Mouse (Mus musculus) spleen, postnatal 10 days (tissue): ENCODE results near the gene Med9.
"Not testable (repeated sequence)": the region's sequence is repeated elsewhere in the genome, so short reads cannot be mapped to it uniquely, and the experiment has no call there.

Experiments
- DNase-seq, 2 experiments: peaks; one replicate each; pipeline ENCODE4 v3.0.0; 2021 to 2022; ENCODE audit warnings: low spot score in 2 of 2

Gene Med9

DNA sequence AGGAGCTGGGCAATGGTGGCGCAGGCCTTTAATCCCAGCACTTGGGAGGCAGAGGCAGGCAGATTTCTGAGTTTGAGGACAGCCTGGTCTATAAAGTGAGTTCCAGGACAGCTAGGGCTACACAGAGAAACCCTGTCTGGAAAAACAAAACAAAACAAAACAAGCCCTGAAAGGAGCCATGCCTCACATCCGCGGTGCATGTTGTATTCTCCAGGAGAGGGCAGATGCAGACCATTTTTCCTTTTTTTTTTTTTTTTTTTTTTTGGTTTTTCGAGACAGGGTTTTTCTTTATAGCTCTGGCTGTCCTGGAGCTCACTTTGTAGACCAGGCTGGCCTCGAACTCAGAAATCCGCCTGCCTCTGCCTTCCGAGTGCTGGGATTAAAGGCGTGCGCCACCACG is 3.2 kb upstream of the Med9 start:
- not testable (repeated sequence) for DNase-seq

- peak in 1 of 2 experiments; percentile 43 for DNase-seq
These were observed 378 bp downstream of the Med9 start for GRCm38 (mm10) chr11:59948401-59948767.

DNA sequence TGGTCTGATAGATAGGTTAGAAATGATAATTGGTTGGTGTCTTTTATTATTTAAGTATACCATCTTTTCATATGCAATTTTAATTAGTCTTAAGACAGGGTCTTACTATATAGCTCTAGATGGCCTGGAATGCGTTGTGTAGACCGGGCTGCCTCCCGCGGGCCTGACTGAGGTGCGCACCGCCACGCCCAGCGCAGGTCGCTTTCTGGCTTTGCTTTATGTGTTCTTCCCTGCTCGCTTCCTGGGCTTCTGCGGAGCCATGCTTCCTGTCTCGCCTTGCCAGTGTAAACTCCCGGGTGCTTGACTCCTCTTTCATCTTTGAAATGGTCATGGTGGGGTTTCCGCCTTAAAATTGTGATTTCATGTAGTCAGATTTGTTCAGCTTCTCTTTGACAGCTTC is 4.9 kb downstream of the Med9 start:
- DNase-seq, result no peak

DNA sequence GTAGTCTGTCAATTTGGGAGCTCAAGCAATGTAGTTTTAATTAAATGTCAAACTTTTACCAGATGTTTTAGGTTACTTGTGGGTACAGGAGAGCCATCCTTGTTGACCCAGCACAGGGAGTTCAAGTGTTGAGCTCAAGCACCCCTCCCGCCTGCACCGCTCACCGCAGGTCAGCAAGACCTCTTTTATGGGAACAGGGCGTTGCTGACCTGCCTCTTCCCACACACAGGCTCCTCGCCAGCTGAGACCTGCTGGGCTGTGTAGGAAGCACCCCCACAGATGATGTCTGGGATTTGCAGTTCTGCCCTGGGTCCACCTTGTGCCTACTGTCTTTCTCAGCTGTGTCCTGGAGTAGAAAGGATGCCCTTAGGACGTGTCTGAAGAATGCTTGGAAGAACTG is 8.7 kb downstream of the Med9 start:
- DNase-seq, result no peak

- no peak for DNase-seq
These were observed 11.4 kb downstream of the Med9 start for GRCm38 (mm10) chr11:59959453-59959852.

DNA sequence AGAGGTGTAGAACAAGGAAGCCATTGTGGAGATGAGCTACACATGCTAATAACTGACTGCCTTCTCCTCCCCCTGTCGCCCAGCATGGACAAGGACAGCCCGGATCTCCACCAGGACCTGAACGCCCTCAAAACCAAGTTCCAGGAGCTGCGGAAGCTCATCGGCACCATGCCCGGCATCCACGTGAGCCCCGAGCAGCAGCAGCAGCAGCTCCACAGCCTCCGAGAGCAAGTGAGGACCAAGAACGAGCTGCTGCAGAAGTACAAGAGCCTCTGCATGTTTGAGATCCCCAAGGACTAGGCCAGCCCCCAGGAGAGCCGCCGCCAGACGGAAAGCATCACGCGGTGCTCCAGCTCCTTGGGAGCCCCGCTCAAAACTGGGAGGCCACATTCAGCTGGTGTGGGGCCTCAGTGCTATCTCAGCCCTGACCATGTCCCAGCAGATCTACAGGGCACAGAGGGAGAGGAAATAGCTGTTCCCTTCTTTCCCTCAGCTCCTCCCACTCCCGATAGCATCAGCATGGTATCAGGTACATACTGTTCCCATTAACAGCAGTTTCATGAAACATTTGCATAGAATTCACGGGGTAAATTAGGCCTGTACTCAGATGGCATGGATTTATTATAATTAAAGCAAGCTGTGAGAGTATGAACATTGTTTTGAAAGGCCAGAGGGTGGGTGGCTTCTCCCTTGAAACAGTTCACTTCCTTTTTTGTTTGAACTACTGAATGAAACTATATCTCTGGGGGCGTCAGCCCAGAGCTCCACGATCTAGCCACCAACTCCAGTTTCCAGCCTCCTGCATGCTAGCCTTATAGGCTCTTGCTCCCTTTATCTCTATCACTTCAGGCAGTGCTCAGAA is 12.7 kb downstream of the Med9 start:
- DNase-seq, result no peak

DNA sequence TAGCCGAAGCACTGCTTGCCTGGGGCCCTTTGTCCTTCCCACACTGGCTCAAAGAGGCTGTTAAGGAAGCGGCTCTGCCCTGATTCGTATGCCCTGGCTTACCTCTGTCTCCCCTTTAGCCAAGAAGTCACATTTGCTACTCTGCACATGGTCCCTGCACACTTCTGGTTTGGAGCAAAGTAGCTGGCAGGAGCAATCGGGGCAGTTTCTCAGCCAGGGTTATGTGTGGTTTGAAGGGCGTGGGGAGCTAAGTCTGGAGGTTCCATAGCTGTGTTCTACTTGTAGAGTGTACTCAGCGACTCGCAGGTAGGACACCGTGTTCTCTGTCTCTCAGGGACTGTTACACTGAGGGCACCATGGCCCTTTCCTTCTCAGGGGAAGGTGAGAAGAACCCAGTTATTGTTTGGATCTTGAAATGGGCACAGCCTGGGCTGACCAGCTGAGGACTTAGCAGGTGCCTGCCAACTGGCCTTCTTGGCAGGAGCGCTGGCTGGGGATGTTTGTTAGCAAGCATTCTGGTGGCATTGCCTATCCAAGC is 13.4 kb downstream of the Med9 start:
- DNase-seq, result no peak

DNA sequence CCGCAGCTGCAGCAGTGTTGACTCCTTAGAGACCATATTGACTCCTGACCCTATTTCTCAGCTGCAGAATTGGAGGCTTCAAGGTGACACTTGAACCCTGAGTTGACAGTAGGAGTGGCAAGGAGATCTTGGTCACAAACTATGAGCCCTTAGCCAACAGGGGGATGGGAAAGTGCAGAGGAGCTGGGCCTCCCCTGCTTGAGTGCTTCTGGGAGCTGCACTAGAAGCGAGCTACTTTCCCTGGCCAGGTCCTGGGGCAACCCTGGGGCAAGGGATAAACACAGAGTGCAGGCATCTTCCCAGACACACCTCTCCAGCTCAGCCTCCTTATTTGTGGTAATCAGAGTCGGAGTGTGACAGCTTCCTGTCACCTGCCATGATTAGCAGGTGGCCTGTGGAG is 14.6 kb downstream of the Med9 start:
- no peak for DNase-seq

- DNase-seq, result peak in 1 of 2 experiments; percentile 31
These were observed 15.6 kb downstream of the Med9 start for GRCm38 (mm10) chr11:59963364-59964162.

GRCm38 (mm10) chr11:59964163-59964758 is 16.3 kb downstream of the Med9 start:
- peak; percentile 33 to 39 for DNase-seq

DNA sequence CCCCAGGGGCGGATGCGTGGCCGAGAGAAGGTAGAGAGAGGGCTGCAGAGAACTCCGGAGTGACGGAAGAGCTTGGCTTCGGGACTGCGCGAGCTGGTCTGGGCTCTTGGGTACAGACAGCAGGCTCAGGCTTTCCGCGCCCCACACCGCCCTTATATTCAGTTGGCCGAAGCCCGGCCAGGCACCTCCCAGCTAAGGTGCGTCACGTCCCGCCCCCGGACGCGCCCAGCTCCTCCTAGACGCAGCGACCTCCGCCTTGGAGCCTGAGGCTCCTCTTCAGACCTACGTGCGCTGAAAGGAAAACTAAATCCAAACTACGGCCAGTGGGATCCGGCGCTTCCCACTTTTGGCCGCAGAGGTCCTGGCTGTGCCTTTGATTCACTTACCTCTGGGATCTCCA is 16.8 kb downstream of the Med9 start, which contains the start of gene Rasd1:
TSS of gene Rasd1 (minus strand) at position 127 of the 400 bp plus-strand sequence.
- DNase-seq, result peak; percentile 62 to 82

DNA sequence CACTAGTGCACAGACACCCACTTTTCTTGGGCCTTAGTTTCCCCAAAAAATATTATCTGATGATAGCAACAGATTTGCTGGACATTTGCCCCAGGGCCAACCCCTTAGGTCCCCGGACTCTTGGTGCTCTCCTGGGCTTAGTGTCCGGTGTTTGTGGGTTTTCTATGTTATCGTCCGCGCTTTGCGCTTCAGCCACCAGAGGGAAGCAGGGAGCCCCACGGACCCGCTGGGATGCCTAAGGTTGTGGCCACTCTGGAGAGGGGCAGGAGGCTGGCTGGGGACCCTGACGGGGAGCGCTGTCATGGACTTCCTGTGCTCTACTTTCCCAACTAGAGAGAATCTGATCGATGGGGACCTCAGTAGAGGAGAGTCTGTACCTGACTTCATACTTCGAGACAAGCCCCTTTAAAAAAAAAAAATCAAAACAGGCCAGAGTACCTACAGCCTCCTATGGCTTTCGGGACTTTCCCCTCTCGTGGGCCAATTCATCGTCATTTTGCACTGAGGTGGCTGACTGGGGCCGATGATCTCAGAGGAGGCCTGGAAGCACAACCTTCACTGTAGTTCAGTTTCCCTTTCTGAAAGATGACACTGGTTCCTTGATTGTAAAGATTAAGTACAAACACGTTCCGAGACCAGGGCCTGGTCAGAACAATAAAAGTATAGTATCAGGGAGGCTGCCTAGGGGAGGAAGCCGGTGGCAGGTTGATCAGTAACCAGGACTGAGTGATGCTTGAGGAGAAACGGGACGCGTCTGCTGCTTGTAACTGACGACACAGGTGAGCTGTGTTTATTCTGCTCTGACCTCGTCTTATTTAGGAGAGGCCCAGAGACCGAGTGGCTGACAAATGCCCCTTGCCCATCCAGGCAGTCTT is 17.5 kb downstream of the Med9 start:
- DNase-seq, result peak; percentile 63 to 81

- DNase-seq, result no peak
These were observed 18.1 kb downstream of the Med9 start for GRCm38 (mm10) chr11:59966102-59966483.

DNA sequence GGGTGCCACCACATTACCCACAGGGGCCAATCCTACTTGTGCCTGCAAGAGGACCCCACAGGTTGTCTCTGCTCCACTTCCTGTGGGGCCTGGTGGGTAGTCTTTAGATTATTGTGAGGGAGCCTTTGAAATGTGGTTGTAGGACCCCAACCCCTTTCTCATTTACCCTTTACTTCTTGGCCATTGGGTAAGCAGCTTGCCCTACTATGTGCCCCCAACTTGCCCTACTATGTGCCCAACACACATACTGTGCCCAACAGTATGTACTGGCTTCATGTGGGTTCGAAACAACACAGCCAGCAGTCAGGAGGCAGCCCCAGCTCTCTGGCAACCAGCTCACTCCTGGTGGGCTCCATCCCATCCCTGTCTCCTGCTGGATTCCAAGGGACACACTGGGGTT is 19.8 kb downstream of the Med9 start:
- no peak for DNase-seq

DNA sequence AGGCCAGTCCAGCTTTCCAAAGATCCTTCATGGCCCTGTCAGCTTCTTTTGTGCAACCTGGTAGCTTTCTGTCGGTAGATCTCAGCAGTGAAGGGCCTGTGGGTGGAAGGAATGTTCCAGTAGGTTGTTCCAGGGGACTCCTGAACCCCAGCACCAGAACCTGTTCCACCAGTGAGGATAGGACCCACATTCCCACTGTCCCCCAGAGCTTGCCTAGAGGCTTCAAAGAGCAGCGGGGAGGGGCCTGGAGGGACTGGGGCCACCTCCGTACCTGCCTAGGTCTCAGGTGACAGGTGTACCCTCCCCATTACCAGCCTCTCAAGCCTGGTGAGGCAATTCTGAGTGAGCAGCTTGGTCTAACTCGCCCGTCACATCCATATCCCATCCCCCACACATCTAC is 22.8 kb downstream of the Med9 start:
- DNase-seq, result no peak

- DNase-seq, result no peak
These were observed 23.7 kb downstream of the Med9 start for GRCm38 (mm10) chr11:59971691-59972090.

DNA sequence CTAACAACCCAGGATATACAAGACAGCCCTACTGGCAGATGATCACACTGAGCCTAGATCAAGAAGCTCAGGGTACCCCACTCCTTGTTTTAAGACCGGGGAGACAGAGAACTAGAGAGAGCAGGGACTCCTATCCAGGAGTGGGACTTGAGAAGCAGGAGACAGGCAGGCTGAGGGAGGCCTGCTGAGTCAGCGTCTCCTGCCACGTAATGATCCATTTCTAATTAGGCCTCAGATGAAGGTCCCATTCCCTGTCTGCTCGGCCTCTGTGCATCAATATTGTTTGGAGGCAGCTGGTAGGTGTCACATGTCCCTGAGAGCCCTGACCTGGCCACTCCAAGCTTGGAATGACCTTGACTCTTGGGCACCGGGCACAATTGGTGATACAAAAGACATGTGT is 25.4 kb downstream of the Med9 start:
- no peak for DNase-seq

- DNase-seq, result no peak
These were observed 27.2 kb downstream of the Med9 start for GRCm38 (mm10) chr11:59975241-59975640.

DNA sequence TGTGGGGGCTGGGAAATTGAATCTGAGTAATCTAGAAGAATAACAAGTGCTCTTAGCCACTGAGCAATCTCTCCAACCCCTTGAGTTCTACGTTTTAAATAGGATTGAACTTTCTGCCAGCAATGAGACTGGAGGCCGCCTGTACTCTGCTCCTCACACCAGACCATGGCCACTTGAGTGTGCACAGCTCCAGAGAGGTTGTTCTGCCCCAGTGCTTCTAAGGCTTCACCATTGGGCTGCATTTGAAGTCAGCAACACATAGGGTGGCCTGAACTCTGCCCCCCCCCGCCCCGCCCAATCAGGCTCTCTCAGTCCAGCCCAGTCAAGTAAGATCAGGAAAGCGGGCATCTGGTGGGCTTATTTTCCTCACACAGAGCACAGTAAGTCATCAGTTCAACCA is 29.8 kb downstream of the Med9 start:
- no peak for DNase-seq

DNA sequence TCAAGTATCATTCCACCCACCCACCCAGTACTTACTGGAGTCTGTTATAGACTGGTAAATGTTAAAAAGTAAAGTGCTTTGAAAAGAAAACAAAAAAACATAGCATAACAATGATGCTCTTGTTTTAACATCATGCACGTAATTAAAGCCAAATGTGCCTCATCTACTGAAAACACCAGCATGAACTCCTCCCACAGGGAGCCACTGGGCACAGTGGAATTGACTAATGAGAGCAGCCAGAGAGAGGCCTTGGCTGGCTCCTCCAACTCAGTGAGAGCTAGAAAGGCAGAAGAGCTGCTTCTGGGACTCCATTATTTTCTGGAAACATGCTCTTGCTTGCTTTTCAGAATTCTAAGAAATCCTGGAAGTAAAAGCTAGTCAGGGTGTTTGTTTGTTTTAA is 41.4 kb downstream of the Med9 start:
- DNase-seq, result no peak

DNA sequence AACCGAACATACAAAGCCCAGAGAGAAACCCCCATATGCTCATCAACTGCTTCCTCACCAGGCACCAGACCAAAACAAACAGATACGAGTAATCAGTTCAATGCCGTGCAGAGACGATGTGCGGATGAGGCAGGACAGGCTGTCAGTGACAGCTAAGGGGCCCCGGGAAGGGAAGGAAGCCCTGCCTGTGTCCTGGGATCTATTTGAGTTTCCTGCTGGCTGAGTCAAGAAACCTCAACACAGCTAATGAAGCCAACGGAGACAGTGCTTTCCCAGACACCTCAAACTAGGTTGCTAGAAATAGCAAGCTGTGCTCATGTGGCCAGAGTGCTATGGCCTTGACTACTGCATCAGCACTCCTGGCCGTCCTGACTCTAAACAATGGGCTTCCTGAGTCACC is 43.4 kb downstream of the Med9 start:
- no peak for DNase-seq
